Mouse (Mus musculus) forebrain, embryonic 12.5 days (tissue): ENCODE measurements at regions not wholly inside any gene's neighbourhood (a gene's known extent, or its start where the extent isn't known, plus 50 kb on each side); places are given as distances from the start of the nearest gene placed in this dataset.

Experiments used
- ATAC-seq: fragments of 200-750 bp; cut with Nextera tagmentation; 2 replicates; pipeline ENCODE4 v1.8.0; 2017; ENCODE audit warnings: moderate TSS enrichment; ENCODE audit not compliant: low FRiP score
- H3K27ac ChIP-seq: fragments of 300-500 bp; sonication (generic); 2 replicates; pipeline ENCODE4 v1.5.1; 2016; ENCODE audit warnings: mild to moderate bottlenecking
- H3K27me3 ChIP-seq: fragments of 300-500 bp; sonication (generic); 2 replicates; pipeline ENCODE4 v1.6.1; 2016; ENCODE audit warnings: mild to moderate bottlenecking
- H3K36me3 ChIP-seq: fragments of 300-500 bp; sonication (generic); replicated peaks from 2 replicates; pipeline ENCODE4 v1.6.1; 2016; ENCODE audit warnings: mild to moderate bottlenecking
- H3K4me1 ChIP-seq: fragments of 300-500 bp; sonication (generic); 2 replicates; pipeline ENCODE4 v1.6.1; 2016
- H3K4me2 ChIP-seq: fragments of 300-500 bp; sonication (generic); 2 replicates; pipeline ENCODE4 v1.6.1; 2016; ENCODE audit warnings: mild to moderate bottlenecking, moderate library complexity
- H3K4me3 ChIP-seq: fragments of 300-500 bp; sonication (generic); replicated peaks from 2 replicates; pipeline ENCODE4 v1.5.1; 2016; ENCODE audit warnings: mild to moderate bottlenecking
- H3K9ac ChIP-seq: fragments of 300-500 bp; sonication (generic); 2 replicates; pipeline ENCODE4 v1.6.1; 2016; ENCODE audit warnings: mild to moderate bottlenecking
- H3K9me3 ChIP-seq: fragments of 300-500 bp; sonication (generic); 2 replicates; pipeline ENCODE4 v1.6.1; 2016
- WGBS: fragments of 180-500 bp; shearing (Covaris S2); methylation state at CpG from one replicate; pipeline ENCODE4 v1.1.7; 2016; 5-methylcytosine and 5-hydroxymethylcytosine counted together

DNA sequence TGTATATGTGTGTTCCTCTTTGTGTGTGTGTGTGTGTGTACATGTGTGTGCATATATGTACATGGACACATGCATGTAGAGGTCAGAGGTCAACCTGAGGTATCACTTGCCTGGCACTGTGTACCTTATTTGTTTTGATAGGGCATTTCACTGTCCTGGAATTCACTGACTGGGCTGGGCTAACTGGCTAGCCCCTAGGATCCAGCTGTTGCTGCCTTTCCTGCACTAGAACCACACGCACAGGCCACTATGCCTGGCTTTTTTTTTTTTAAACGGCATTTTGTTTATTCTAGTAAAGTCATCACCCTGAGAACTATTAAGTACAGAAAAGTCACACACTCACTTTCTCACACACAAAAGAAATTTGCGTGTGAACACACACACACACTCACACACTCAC is 79.7 kb upstream of the Samsn1 start:
- H3K36me3 ChIP-seq: no peaks in the 10 kb centered on the region

DNA sequence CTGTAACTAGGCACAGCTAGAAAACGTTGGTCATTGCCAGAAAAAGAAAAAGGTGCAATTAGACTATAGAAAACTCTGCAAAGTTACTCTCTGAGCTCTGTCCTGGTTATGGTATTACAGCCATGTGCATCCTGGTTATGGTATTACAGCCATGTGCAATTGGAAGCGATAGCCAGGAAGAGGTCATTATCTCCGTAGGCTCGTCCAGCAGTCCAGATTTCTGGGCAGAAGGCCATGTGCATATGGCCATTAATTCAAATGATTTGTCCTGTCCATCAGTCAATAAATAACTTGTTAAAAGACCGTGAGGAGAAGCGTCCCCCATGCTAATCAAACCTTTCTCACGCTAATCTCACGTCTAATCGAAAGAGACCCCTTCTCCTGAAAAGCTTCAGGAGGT is 75.7 kb upstream of the Samsn1 start:
- H3K9me3 ChIP-seq: no peaks in the 10 kb centered on the region
- H3K4me1 ChIP-seq: no peaks in the 10 kb centered on the region
- H3K27me3 ChIP-seq: no peaks in the 10 kb centered on the region
- no peak overlapping the region for H3K9ac ChIP-seq
- WGBS: 87% methylated on average over 9 of the region's 9 CpGs
- no peaks in the 10 kb centered on the region for H3K36me3 ChIP-seq
- H3K4me3 ChIP-seq: no peak overlapping the region
- no peak for ATAC-seq
- H3K27ac ChIP-seq: no peak overlapping the region
- no peak overlapping the region for H3K4me2 ChIP-seq

More for the DNA sequence above, 79.7 kb upstream of the Samsn1 start:
- H3K4me2 ChIP-seq: no peak overlapping the region
- WGBS: 83% methylated on average over 3 of the region's 3 CpGs
- H3K9ac ChIP-seq: no peak overlapping the region
- ATAC-seq: no peak
- H3K27me3 ChIP-seq: no peaks in the 10 kb centered on the region
- no peak overlapping the region for H3K27ac ChIP-seq
- no peaks in the 10 kb centered on the region for H3K9me3 ChIP-seq
- no peak overlapping the region for H3K4me3 ChIP-seq
- no peaks in the 10 kb centered on the region for H3K4me1 ChIP-seq

DNA sequence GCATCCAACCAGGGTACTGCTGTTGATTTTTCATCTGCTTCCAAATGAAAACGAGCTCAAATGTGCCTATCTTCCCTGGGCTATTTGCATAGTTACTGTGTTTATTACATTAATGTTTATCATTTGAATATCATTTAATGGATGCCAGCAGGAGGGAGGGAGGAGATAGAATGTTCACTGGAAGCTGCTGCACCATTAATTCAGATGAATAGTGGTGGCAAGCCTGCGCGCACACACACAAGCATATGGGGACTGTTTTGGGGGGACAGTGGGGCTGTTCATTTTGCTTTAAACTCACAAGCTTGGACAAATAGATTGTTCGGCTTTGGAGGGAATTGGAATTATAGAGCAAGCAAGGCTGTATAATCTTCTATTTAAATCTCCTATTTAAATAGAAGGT is 74.3 kb upstream of the Samsn1 start:
- no peaks in the 10 kb centered on the region for H3K4me1 ChIP-seq
- H3K27ac ChIP-seq: no peak overlapping the region
- no peaks in the 10 kb centered on the region for H3K36me3 ChIP-seq
- no peak overlapping the region for H3K4me3 ChIP-seq
- H3K4me2 ChIP-seq: no peak overlapping the region
- H3K9ac ChIP-seq: no peak overlapping the region
- ATAC-seq: no peak
- no peaks in the 10 kb centered on the region for H3K27me3 ChIP-seq
- 84% methylated on average over 4 of the region's 4 CpGs for WGBS
- H3K9me3 ChIP-seq: no peaks in the 10 kb centered on the region

DNA sequence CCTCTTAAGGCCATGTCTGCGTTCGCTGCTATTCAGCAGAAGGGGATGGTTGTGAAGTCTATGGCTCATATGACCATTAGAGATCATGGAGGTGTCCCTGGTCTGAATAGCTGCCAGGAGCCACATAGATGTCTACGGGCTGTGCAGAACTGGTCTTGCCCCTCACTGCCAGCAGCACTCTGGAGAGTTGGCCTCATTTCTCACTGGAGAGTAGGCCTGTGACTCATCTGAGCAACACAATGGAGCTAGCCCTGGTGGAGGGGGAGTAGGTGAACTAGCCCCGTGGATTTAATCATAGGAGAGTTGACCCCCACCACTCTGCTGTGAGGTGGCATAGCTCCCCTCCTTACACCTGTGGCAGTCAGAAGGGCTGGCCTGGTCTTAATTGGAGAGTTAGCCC is 63.3 kb upstream of the Samsn1 start:
- no peak for ATAC-seq
- Histone ChIP-seq H3K4me1 (no peaks in the 10 kb centered on the region), H3K4me3 (no peak overlapping the region), H3K27ac (no peak overlapping the region), H3K9me3 (no peaks in the 10 kb centered on the region), H3K9ac (no peak overlapping the region), H3K27me3 (no peaks in the 10 kb centered on the region), H3K4me2 (no peak overlapping the region), H3K36me3 (no peaks in the 10 kb centered on the region)
- WGBS: 85% methylated on average over 4 of the region's 4 CpGs

DNA sequence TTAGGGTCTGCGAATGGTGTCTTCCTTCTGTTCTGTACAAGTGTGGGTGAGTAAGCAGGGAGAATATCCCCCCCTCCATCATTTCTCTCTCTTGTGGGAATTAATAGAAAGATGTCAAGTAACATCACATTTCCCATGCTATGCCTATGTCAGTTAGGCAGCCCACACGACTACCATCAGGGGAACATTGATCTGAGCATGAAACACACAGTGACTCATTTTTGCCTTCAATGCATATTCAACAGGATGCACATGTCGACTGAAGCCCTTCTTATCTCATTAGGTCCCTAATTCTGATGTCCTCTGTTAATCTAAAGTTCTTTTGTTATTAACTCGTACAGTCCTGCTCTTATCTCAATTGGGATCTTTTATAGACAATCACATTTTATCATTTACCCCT is 60.4 kb upstream of the Samsn1 start:
- no peak for ATAC-seq
- H3K4me2 ChIP-seq: no peak overlapping the region
- no peaks in the 10 kb centered on the region for H3K9me3 ChIP-seq
- H3K27me3 ChIP-seq: no peaks in the 10 kb centered on the region
- 78% methylated on average over 4 of the region's 4 CpGs for WGBS
- no peak overlapping the region for H3K4me3 ChIP-seq
- no peaks in the 10 kb centered on the region for H3K36me3 ChIP-seq
- no peaks in the 10 kb centered on the region for H3K4me1 ChIP-seq
- no peak overlapping the region for H3K27ac ChIP-seq
- no peak overlapping the region for H3K9ac ChIP-seq

DNA sequence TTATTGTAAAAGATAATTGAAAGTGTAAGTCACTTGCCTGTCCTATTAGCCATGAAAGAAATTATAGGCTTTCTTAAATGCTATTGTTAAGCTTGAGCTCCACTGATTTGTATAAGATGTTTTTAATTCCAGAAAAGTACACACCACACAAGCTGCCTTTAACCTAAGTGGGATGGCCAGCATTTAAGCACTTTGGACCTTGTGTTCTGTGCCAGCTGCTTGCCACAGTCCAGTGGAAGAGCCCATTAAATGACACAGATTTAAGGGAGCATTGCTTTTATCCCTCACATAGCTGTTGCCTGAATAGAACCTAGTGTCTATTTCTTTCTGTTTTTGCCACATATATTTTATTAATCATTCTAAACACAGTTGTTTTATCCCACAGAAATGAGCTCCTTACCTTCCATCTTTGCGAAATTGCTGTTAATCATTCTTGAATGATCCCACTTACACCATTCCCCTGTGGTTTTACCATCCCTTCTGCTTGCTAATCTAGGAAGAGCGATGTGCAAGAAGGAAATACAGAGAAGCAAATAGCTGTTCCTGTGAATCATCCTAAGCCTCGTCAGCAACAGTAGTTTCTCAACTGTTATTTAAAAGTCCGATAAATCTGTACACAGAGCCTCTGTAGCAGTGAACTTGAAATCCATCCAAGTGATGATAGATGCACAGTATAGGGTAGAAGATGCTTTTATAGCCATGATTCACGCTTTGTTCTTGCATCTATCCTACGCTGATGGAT is 57.9 kb upstream of the Samsn1 start:
- no peak for ATAC-seq
- no peaks in the 10 kb centered on the region for H3K4me1 ChIP-seq
- 93% methylated on average over 6 of the region's 6 CpGs for WGBS

DNA sequence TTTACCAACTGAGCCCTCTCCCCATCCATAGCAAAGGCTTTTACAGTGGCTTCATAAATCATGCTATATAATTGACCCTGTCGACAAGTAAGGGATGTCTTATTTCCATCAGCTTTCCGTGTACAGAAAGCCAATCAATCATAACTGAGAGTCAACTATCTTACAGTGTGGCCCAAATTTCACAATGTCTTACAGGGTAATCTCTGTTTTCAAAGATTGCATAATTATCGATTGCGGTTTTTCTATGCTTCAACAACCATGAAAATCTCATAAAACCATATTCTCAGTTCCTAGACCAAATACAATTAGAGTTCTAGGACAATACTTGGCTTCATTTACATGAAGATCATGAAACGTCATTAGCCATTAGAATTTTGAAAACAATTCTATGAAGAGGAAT is 56.1 kb upstream of the Samsn1 start:
- Histone ChIP-seq H3K9ac (no peak overlapping the region), H3K4me1 (no peaks in the 10 kb centered on the region), H3K9me3 (no peaks in the 10 kb centered on the region), H3K27me3 (no peaks in the 10 kb centered on the region), H3K4me3 (no peak overlapping the region), H3K36me3 (no peaks in the 10 kb centered on the region), H3K27ac (no peak overlapping the region), H3K4me2 (no peak overlapping the region)
- 90% methylated on average over 5 of the region's 5 CpGs for WGBS
- ATAC-seq: no peak

More for the DNA sequence above, 57.9 kb upstream of the Samsn1 start:
- no peaks in the 10 kb centered on the region for H3K36me3 ChIP-seq
- no peak overlapping the region for H3K27ac ChIP-seq
- H3K9ac ChIP-seq: no peak overlapping the region
- no peak overlapping the region for H3K4me2 ChIP-seq
- H3K27me3 ChIP-seq: no peaks in the 10 kb centered on the region
- H3K4me3 ChIP-seq: no peak overlapping the region
- no peaks in the 10 kb centered on the region for H3K9me3 ChIP-seq

DNA sequence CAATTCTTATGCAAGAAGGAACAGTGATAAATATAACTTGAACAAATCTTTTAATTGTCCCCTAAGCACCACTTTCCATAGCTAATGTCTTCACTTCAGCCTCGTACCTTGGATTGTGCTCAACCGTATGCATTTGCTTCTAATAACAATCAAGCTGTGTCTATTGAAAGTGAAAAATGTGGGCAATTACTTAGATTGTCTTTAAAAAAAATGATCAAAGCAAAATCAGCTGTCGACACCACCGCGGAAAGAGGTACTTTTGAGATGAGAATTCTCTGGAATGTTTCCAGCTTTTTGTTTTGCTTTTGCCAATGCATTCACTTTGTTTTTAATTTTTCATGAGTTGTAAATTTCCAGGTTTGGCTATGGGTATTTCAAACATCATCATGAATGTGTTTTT is 54.1 kb upstream of the Samsn1 start:
- no peaks in the 10 kb centered on the region for H3K36me3 ChIP-seq
- no peak for ATAC-seq
- no peaks in the 10 kb centered on the region for H3K4me1 ChIP-seq
- H3K4me3 ChIP-seq: no peak overlapping the region
- no peak overlapping the region for H3K4me2 ChIP-seq
- H3K27me3 ChIP-seq: no peaks in the 10 kb centered on the region
- H3K9ac ChIP-seq: no peak overlapping the region
- H3K9me3 ChIP-seq: no peaks in the 10 kb centered on the region
- 58% methylated on average over 5 of the region's 5 CpGs for WGBS
- H3K27ac ChIP-seq: no peak overlapping the region
